8 mouse cellular contexts compared by ENCODE assay signal in genomic region chr9:108691371-108691770, GRCm38 (mm10). TPM values are rescaled to one million over a fixed set of nuclear protein-coding genes. Genes with fewer than 3 reads are reported as not detected.
DNase-seq lines count a peak whose midpoint lies in the region; ATAC-seq lines count a peak whose summit lies in the region.

No protein-coding gene starts in this region.

- H3K9ac ChIP-seq in limb, embryonic 12.5 days (replicated peaks) = peak overlapping the region; percentile 81

- no peaks in the 10 kb centered on the region for H3K36me3 ChIP-seq in limb, embryonic 12.5 days

- H3K4me1 ChIP-seq in limb, embryonic 12.5 days (replicated peaks) = peaks cover 24% of the 10 kb centered on the region

- no peaks in the 10 kb centered on the region for H3K27me3 ChIP-seq in limb, embryonic 12.5 days

- peak overlapping the region; percentile 82 for H3K4me3 ChIP-seq in limb, embryonic 12.5 days (replicated peaks)

- DNase-seq in cerebellum, adult 11-12 months = peak; percentile 20
- no peak for DNase-seq in cerebellum, postnatal 25 days
- DNase-seq in right cerebral cortex, postnatal 10 days (ENCODE audit: low spot score in 2 of 2) = peak; percentile 54 to 58
- DNase-seq in right cerebral cortex, postnatal 36 days (ENCODE audit: low spot score in 2 of 2) = no peak
- peak; percentile 48 to 58 for DNase-seq in monocyte, adult 2 months (ENCODE audit: low read depth in 1 of 2, low spot score in 2 of 2)
- no peak for DNase-seq in B cell, adult 2 months
- DNase-seq in gastrocnemius, postnatal 4 days (ENCODE audit: low spot score in 2 of 2) = no peak

- ATAC-seq in limb, embryonic 12.5 days (ENCODE audit: insufficient number of reproducible peaks, insufficient read depth, low FRiP score, low TSS enrichment, low read depth) = no peak

- 71% methylated on average over 8 of the region's 8 CpGs for WGBS in limb, embryonic 12.5 days

- H3K27ac ChIP-seq in limb, embryonic 12.5 days = no peak overlapping the region

- H3K9me3 ChIP-seq in limb, embryonic 12.5 days = no peaks in the 10 kb centered on the region

- peak overlapping the region; percentile 90 for H3K4me2 ChIP-seq in limb, embryonic 12.5 days

RNA-seq across cellular contexts. Expression of gene Prkar2a, which starts 2.3 kb away (rescaled TPM):
- 34.8 and 35.5 TPM in 2 replicates for polyA plus RNA-seq in limb, embryonic 12.5 days (2016; fragmentation: Nextera tagmentation; extraction: Ambion mirVana)
- total RNA-seq in gastrocnemius, postnatal 4 days (2021) = 100 to 1,000 TPM; 103 to 104 TPM

RNA-seq across cellular contexts. Expression of gene Slc25a20, which starts 29.5 kb away (rescaled TPM):
- 40.7 and 43.2 TPM in 2 replicates for polyA plus RNA-seq in limb, embryonic 12.5 days (2016; fragmentation: Nextera tagmentation; extraction: Ambion mirVana)
- 10 to 100 TPM; 68.4 to 75.8 TPM for total RNA-seq in gastrocnemius, postnatal 4 days (2021)

RNA-seq across cellular contexts. Expression of gene Arih2, which starts 42.2 kb away (rescaled TPM):
- 54.6 and 61.3 TPM in 2 replicates for polyA plus RNA-seq in limb, embryonic 12.5 days (2016; fragmentation: Nextera tagmentation; extraction: Ambion mirVana)
- 10 to 100 TPM; 58.2 to 68.8 TPM for total RNA-seq in gastrocnemius, postnatal 4 days (2021)

Comparison
In these comparisons a context has a peak if more than half of its experiments do, and no peak if none do; other contexts are left out.
1. DNase-seq: peak in cerebellum, adult 11-12 months (single experiment), right cerebral cortex, postnatal 10 days (2 of 2) and monocyte, adult 2 months (2 of 2); none in cerebellum, postnatal 25 days (0 of 2), right cerebral cortex, postnatal 36 days (0 of 2), B cell, adult 2 months (0 of 2) and gastrocnemius, postnatal 4 days (0 of 2).